21 mouse cellular contexts compared by ENCODE assay signal in genomic region chr9:34667182-34667581, GRCm38 (mm10).
"Had no signal": no experiment of that assay in that cellular context is flagged by ENCODE, and none has a peak within 500 bp of the region (broad histone marks: within the 10 kb centered on the region; RNA-seq: fewer than 3 reads in every experiment).

No protein-coding gene starts in this region.

- ATAC-seq: hindbrain, postnatal 0 days; intestine, embryonic 16.5 days had no signal

- H3K27ac ChIP-seq: heart, adult 2 months; heart, embryonic 13.5 days; heart, embryonic 15.5 days; hindbrain, embryonic 13.5 days; hindbrain, embryonic 15.5 days; hindbrain, postnatal 0 days; limb, embryonic 13.5 days; limb, embryonic 15.5 days had no signal

- H3K4me1 ChIP-seq: limb, embryonic 13.5 days; limb, embryonic 15.5 days had no signal

- H3K4me3 ChIP-seq: heart, adult 2 months; heart, embryonic 13.5 days; heart, embryonic 15.5 days; hindbrain, embryonic 13.5 days; hindbrain, embryonic 15.5 days; limb, embryonic 13.5 days; limb, embryonic 15.5 days had no signal

- H3K9ac ChIP-seq: heart, embryonic 13.5 days; heart, embryonic 15.5 days; hindbrain, embryonic 13.5 days; hindbrain, embryonic 15.5 days; limb, embryonic 13.5 days; limb, embryonic 15.5 days had no signal

- H3K4me2 ChIP-seq: heart, embryonic 11.5 days; heart, embryonic 13.5 days; heart, embryonic 15.5 days; hindbrain, embryonic 13.5 days; hindbrain, embryonic 15.5 days; limb, embryonic 13.5 days; limb, embryonic 15.5 days had no signal

- H3K9me3 ChIP-seq: heart, embryonic 13.5 days; heart, embryonic 15.5 days; hindbrain, embryonic 13.5 days; hindbrain, embryonic 15.5 days; limb, embryonic 13.5 days; limb, embryonic 15.5 days had no signal

- DNase-seq: gastrocnemius, postnatal 14 days; gastrocnemius, postnatal 36 days; heart, adult 2 months; heart, postnatal 14 days; heart, postnatal 36 days; kidney, adult 11 months; kidney, adult 2 months; kidney, postnatal 14 days; kidney, postnatal 36 days; layer of hippocampus, adult 9-11 months; layer of hippocampus, postnatal 36 days; left cerebral cortex, postnatal 4 days had no signal

- H3K36me3 ChIP-seq: heart, embryonic 13.5 days; heart, embryonic 15.5 days; hindbrain, embryonic 13.5 days; hindbrain, embryonic 15.5 days; limb, embryonic 13.5 days; limb, embryonic 15.5 days had no signal

- H3K27me3 ChIP-seq: hindbrain, embryonic 15.5 days; limb, embryonic 13.5 days; limb, embryonic 15.5 days had no signal
